Comparison of ENCODE assay signal across 19 mouse cellular contexts in genomic region chr9:58798155-58798554, GRCm38 (mm10). TPM values are rescaled to one million over a fixed set of nuclear protein-coding genes. Genes with fewer than 3 reads are reported as not detected.
"Had no signal": no experiment of that assay in that cellular context is flagged by ENCODE, and none has a peak within 500 bp of the region (broad histone marks: within the 10 kb centered on the region; RNA-seq: fewer than 3 reads in every experiment).

No protein-coding gene starts in this region.

- DNase-seq: kidney, postnatal 14 days; lung, embryonic 14.5 days; lung, postnatal 10 days; lung, postnatal 4 days; midbrain, embryonic 14.5 days; right cerebral cortex, adult 18-20 months; right cerebral cortex, postnatal 25 days; thymus, postnatal 36 days had no signal

- H3K4me3 ChIP-seq: left cerebral cortex, adult 2 months; limb, embryonic 15.5 days; liver, embryonic 12.5 days; midbrain, embryonic 10.5 days; myocyte; neural tube, embryonic 15.5 days had no signal

- H3K27me3 ChIP-seq: limb, embryonic 15.5 days; neural tube, embryonic 15.5 days had no signal

- ATAC-seq: liver, embryonic 12.5 days had no signal

- H3K36me3 ChIP-seq: limb, embryonic 15.5 days; liver, embryonic 12.5 days; midbrain, embryonic 10.5 days; neural tube, embryonic 15.5 days had no signal

- H3K9ac ChIP-seq: limb, embryonic 15.5 days; liver, embryonic 12.5 days; lung, embryonic 14.5 days; neural tube, embryonic 15.5 days had no signal

- H3K4me1 ChIP-seq: limb, embryonic 15.5 days; liver, embryonic 12.5 days; neural tube, embryonic 15.5 days had no signal

- H3K27ac ChIP-seq: left cerebral cortex, adult 2 months; limb, embryonic 15.5 days; liver, embryonic 12.5 days; neural tube, embryonic 15.5 days had no signal

- H3K4me2 ChIP-seq: limb, embryonic 15.5 days; liver, embryonic 12.5 days; lung, embryonic 14.5 days; neural tube, embryonic 15.5 days had no signal

- H3K9me3 ChIP-seq: limb, embryonic 15.5 days; liver, embryonic 12.5 days; midbrain, embryonic 10.5 days; neural tube, embryonic 15.5 days had no signal

RNA-seq across cellular contexts. Expression of gene Hcn4, which starts 25.1 kb away (rescaled TPM):
- total RNA-seq: megakaryocyte, adult 5-6 weeks had no signal
- polyA plus RNA-seq: liver, embryonic 16.5 days had no signal

RNA-seq across cellular contexts. Expression of gene Rec114, which starts 54.4 kb away (rescaled TPM):
- total RNA-seq: left cerebral cortex, postnatal 14 days had no signal
- polyA plus RNA-seq: large intestine, adult 2 months; small intestine, adult 2 months had no signal
